Mouse (Mus musculus): ENCODE data around the gene 4930562C15Rik. TPM values are rescaled to one million over a fixed set of nuclear protein-coding genes. Genes with fewer than 3 reads are reported as not detected.

4930562C15Rik gene
- polyA plus RNA-seq, 1 experiment, result not detected

DNA sequence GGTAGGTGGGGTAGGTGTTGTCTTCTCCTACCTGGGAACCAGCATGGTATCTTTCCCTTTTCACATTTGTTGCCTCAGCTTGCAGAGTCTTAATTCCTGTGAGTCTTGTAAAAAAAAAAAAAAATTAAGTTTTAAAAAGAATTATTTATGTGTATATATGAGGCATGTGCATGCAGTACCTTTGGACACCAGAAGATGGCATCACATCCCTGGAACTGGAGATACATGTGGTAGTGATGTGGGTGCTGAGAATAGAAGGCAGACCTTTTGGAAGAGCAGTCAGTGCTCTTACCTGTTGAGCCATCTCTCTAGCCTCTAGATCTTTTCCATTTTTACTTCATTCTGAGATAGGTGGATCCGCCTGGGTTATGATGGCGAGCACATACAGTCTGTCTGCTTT, 74.5 kb downstream of the 4930562C15Rik start:
- H3K36me3 ChIP-seq (ENCODE audit: control insufficient read depth, insufficient read depth, low read length), result peaks cover 48% of the 10 kb centered on the region
- no peak for TF ChIP-seq POLR2A (IDR thresholded peaks at IDR 0.05; ENCODE audit: low read depth, low read length)
- no peak for TF ChIP-seq CTCF (IDR thresholded peaks at IDR 0.05; ENCODE audit: extremely low read depth, insufficient read length, insufficient replicate concordance, low read depth, low read length)
- 99% methylated on average over 2 of the region's 2 CpGs for WGBS
- no peak overlapping the region for H3K27ac ChIP-seq (ENCODE audit: insufficient read depth, low read depth, low read length)
- H3K27me3 ChIP-seq (ENCODE audit: control insufficient read depth, insufficient read depth, low read length), result no peaks in the 10 kb centered on the region
- peaks cover 14% of the 10 kb centered on the region; the same call in 1 of the 2 replicates for H3K4me1 ChIP-seq (ENCODE audit: control insufficient read depth, insufficient read depth, insufficient read length, low read length)
- H3K4me3 ChIP-seq (ENCODE audit: low read depth, low read length), result no peak overlapping the region

DNA sequence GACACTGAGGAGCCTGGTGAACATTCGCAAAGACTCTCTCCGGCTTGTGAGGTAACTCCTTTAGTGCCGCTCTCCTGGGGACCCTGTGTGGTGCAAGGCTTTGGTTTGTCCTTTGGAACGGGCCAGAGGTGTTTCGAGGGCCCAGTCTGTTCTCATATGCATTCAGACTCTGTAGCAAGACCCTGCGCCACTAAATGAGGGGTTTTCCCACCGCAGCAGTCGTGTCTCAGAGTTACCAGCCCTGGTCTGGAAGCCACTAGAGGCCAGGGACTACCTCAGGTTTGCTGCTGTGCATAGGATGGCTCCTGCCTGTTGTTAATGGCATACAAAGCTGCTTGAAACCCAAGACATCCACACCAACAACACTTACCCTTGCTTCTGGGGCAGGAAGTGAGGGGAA, 75.5 kb downstream of the 4930562C15Rik start:
- H3K27ac ChIP-seq (ENCODE audit: insufficient read depth, low read depth, low read length), result no peak overlapping the region
- peaks cover 8% of the 10 kb centered on the region; the same call in 1 of the 2 replicates for H3K4me1 ChIP-seq (ENCODE audit: control insufficient read depth, insufficient read depth, insufficient read length, low read length)
- 94% methylated on average over 8 of the region's 8 CpGs for WGBS
- TF ChIP-seq CTCF (IDR thresholded peaks at IDR 0.05; ENCODE audit: extremely low read depth, insufficient read length, insufficient replicate concordance, low read depth, low read length) (no peak), POLR2A (IDR thresholded peaks at IDR 0.05; ENCODE audit: low read depth, low read length) (no peak)
- H3K36me3 ChIP-seq (ENCODE audit: control insufficient read depth, insufficient read depth, low read length), result peaks cover 52% of the 10 kb centered on the region
- H3K27me3 ChIP-seq (ENCODE audit: control insufficient read depth, insufficient read depth, low read length), result no peaks in the 10 kb centered on the region
- no peak overlapping the region for H3K4me3 ChIP-seq (ENCODE audit: low read depth, low read length)

DNA sequence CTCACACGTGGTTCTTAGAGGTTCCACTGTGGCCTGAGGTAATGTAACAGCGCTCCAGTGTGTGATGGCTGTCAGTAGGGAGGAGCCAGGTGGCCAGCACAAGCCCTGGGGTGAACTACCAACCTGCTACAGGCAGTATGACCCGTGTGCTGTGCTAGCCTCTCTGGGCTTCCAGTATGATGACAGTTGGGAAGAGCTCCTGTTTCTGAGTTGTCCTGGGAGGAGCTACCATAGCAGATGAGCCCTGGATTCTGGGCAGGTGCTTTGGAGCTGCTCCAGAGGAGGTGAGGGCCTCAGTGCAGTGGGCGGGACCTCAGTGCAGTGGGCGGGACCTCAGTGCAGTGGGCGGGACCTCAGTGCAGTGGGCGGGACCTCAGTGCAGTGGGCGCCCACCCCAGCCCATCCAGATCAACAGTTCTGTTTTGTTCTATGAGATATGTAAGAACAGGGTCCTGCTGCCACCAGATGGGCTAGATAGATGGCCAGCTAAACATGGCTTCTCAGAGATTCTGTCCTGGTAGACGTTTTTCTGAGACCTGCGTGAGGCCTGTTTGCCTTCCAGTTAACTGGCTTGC, 76.9 kb downstream of the 4930562C15Rik start:
- no peak overlapping the region for H3K27ac ChIP-seq (ENCODE audit: insufficient read depth, low read depth, low read length)
- WGBS, result 77% methylated on average over 10 of the region's 10 CpGs
- H3K27me3 ChIP-seq (ENCODE audit: control insufficient read depth, insufficient read depth, low read length), result no peaks in the 10 kb centered on the region
- H3K4me1 ChIP-seq (ENCODE audit: control insufficient read depth, insufficient read depth, insufficient read length, low read length), result peaks cover 8% of the 10 kb centered on the region; the same call in 1 of the 2 replicates
- no peak for TF ChIP-seq POLR2A (IDR thresholded peaks at IDR 0.05; ENCODE audit: low read depth, low read length)
- H3K4me3 ChIP-seq (ENCODE audit: low read depth, low read length), result no peak overlapping the region
- H3K36me3 ChIP-seq (ENCODE audit: control insufficient read depth, insufficient read depth, low read length), result peaks cover 63% of the 10 kb centered on the region

DNA sequence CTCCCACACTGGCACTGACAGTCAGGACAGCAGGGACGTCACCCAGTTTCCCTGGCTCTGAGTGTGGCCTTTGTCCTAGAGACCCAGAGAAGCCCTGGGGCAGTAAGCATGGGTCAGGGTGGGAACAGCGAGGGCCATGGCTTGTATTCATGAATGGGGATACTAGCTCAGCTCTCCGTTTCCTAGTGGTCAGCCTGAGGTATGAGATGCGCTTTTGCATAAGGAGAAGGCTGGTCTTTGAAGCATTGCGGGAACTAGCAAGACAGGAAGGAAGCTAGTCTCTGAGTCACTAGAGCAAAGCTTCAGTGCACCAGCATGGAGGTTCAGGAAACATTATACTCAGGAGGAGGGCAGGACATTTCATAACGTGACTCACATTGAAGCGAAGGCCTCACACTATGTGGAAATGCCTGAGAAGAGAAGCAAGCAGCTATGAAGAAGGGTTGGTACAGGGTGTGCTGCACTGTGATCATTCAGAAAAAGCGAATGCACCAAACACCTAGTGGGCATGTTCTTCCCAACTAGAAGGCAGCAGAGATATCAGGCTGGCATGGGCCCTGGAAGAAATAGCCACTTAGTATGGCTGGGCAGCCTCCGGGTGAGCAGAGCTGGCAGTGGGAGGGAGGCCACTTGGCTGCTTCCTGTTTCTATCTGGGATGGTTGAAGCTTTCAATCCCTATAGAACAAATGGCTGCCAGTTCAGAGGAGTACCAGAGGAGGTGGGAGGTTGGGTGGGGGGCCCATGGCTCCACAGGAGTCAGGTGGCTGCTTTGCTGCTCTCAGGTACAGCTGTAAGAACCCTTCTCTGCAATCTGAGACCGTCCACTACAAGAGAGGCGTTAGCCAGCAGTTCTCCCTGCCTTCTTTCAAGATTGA, 77.9 kb downstream of the 4930562C15Rik start:
- WGBS, result 78% methylated on average over 11 of the region's 11 CpGs
- Histone ChIP-seq H3K27ac (ENCODE audit: insufficient read depth, low read depth, low read length) (peak overlapping the region; percentile 75), H3K4me3 (ENCODE audit: low read depth, low read length) (no peak overlapping the region), H3K27me3 (ENCODE audit: control insufficient read depth, insufficient read depth, low read length) (no peaks in the 10 kb centered on the region), H3K36me3 (ENCODE audit: control insufficient read depth, insufficient read depth, low read length) (peaks cover 61% of the 10 kb centered on the region), H3K4me1 (ENCODE audit: control insufficient read depth, insufficient read depth, insufficient read length, low read length) (peaks cover 4% of the 10 kb centered on the region; the same call in 1 of the 2 replicates)
- TF ChIP-seq CTCF (IDR thresholded peaks at IDR 0.05; ENCODE audit: extremely low read depth, insufficient read length, insufficient replicate concordance, low read depth, low read length) (no peak), POLR2A (IDR thresholded peaks at IDR 0.05; ENCODE audit: low read depth, low read length) (no peak)

DNA sequence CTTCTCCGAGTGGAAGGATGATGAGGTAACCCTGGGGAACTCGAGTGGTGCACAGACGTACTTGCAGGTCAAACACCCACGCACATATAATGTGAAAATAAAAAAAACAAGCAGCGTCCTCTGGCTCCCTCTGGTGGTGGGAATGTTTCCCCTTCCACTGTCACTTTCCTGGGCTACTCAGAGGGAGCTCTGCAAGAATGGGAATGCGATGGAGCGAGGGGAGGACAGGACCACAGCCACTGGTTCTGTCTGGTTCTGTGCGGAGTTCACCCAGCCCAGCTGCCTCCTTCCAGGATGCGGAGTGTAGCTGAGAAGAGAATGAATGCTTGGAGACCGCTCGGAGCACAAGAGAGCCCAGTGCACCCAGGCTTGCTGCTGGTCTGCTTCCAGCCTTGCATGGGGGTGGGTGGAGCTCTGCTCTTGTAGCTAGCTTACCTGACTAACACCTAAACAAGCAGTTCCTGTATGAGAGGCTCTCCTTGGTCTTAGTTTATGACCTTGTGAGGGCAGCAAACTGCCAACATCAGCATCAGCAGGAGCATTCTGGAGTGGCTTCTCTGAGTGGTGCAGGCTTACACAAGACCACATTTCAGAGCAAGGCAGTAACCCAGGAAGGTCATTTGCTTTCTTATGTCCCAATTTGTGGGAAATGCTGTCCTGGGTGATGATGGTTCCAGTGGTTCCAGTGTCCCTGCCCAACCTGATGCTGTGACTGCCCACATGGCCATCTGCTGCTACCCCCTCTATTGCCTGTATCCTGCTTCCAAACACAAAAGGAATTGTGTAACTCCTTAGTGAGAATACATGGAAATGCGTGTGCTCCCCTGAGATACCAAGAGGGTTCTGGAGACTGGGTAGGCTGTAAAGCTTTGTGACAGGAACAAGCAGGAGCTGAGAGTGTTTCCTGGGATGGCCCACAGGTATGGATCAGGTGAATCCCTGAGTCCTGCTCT, 78.8 kb downstream of the 4930562C15Rik start:
- WGBS, result 40% methylated on average over 12 of the region's 12 CpGs
- peak; percentile 85; the same call in 1 of the 2 replicates for TF ChIP-seq CTCF (IDR thresholded peaks at IDR 0.05; ENCODE audit: extremely low read depth, insufficient read length, insufficient replicate concordance, low read depth, low read length)
- TF ChIP-seq POLR2A (IDR thresholded peaks at IDR 0.05; ENCODE audit: low read depth, low read length), result no peak
- Histone ChIP-seq H3K4me1 (ENCODE audit: control insufficient read depth, insufficient read depth, insufficient read length, low read length) (peaks cover 4% of the 10 kb centered on the region; the same call in 1 of the 2 replicates), H3K4me3 (ENCODE audit: low read depth, low read length) (no peak overlapping the region), H3K27ac (ENCODE audit: insufficient read depth, low read depth, low read length) (peak overlapping the region; percentile 75), H3K27me3 (ENCODE audit: control insufficient read depth, insufficient read depth, low read length) (no peaks in the 10 kb centered on the region), H3K36me3 (ENCODE audit: control insufficient read depth, insufficient read depth, low read length) (peaks cover 65% of the 10 kb centered on the region)

DNA sequence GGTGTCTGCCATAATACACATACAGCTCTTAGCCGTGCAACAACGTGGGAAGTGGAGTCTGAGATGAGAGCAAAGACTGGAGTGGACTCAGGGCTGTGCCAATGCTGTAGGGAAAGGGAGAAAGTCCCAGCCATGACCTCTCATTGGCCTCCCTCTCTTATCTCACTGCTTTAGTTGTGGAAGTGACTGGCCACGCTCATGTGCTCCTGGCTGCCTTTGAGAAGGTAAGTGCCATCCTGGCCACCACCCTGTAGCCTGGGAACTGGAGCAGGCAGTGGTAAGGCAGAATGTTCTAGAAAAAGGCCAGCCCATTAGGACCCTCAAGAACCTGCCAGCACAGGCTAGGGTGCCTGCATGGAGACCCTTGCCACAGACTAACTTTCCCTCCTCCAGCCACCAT, 80.7 kb downstream of the 4930562C15Rik start:
- H3K27ac ChIP-seq (ENCODE audit: insufficient read depth, low read depth, low read length), result no peak overlapping the region
- no peak for TF ChIP-seq CTCF (IDR thresholded peaks at IDR 0.05; ENCODE audit: extremely low read depth, insufficient read length, insufficient replicate concordance, low read depth, low read length)
- TF ChIP-seq POLR2A (IDR thresholded peaks at IDR 0.05; ENCODE audit: low read depth, low read length), result no peak
- H3K4me3 ChIP-seq (ENCODE audit: low read depth, low read length), result no peak overlapping the region
- peaks cover 56% of the 10 kb centered on the region for H3K36me3 ChIP-seq (ENCODE audit: control insufficient read depth, insufficient read depth, low read length)
- H3K4me1 ChIP-seq (ENCODE audit: control insufficient read depth, insufficient read depth, insufficient read length, low read length), result peaks cover 4% of the 10 kb centered on the region; the same call in 1 of the 2 replicates
- 79% methylated on average over 3 of the region's 3 CpGs for WGBS
- H3K27me3 ChIP-seq (ENCODE audit: control insufficient read depth, insufficient read depth, low read length), result no peaks in the 10 kb centered on the region

Measured in small intestine, adult 2 months (tissue).